Mouse (Mus musculus) embryonic facial prominence, embryonic 11.5 days (tissue): ENCODE measurements at regions not wholly inside any gene's neighbourhood (a gene's known extent, or its start where the extent isn't known, plus 50 kb on each side); places are given as distances from the start of the nearest gene placed in this dataset.
A peak's percentile ranks its signal among the peaks of the same experiment; 100 is the strongest.

Experiments used
- ATAC-seq: fragments of 200-750 bp; cut with Nextera tagmentation; replicated peaks from 2 replicates; pipeline ENCODE4 v1.8.0; 2017; ENCODE audit warnings: low read depth; ENCODE audit not compliant: insufficient number of reproducible peaks, low FRiP score, low TSS enrichment
- DNase-seq: peaks from one replicate; pipeline ENCODE4 v3.0.0-alpha.2; 2015; ENCODE audit warnings: low spot score
- H3K27ac ChIP-seq: fragments of 300-500 bp; sonication (generic); replicated peaks from 2 replicates; pipeline ENCODE4 v1.5.1; 2014; ENCODE audit warnings: mild to moderate bottlenecking, low read depth, low read length, control low read depth
- H3K27me3 ChIP-seq: fragments of 300-500 bp; sonication (generic); 2 replicates; pipeline ENCODE4 v1.6.1; 2014; ENCODE audit warnings: mild to moderate bottlenecking, low read length, moderate library complexity, mixed read lengths; ENCODE audit not compliant: control insufficient read depth, insufficient read depth
- H3K36me3 ChIP-seq: fragments of 300-500 bp; sonication (generic); replicated peaks from 2 replicates; pipeline ENCODE4 v1.6.1; 2014; ENCODE audit warnings: low read depth, mild to moderate bottlenecking, low read length, moderate library complexity, mixed read lengths; ENCODE audit not compliant: control insufficient read depth, insufficient read depth
- H3K4me1 ChIP-seq: fragments of 300-500 bp; sonication (generic); 2 replicates; pipeline ENCODE4 v1.6.1; 2014; ENCODE audit warnings: low read length, mixed read lengths; ENCODE audit not compliant: control insufficient read depth, insufficient read depth
- H3K4me2 ChIP-seq: fragments of 300-500 bp; sonication (generic); 2 replicates; pipeline ENCODE4 v1.6.1; 2014; ENCODE audit warnings: low read depth, mild to moderate bottlenecking, control low read depth, low read length, moderate library complexity
- H3K4me3 ChIP-seq: fragments of 300-500 bp; sonication (generic); 2 replicates; pipeline ENCODE4 v1.5.1; 2014; ENCODE audit warnings: low read depth, low read length, control low read depth
- H3K9ac ChIP-seq: fragments of 300-500 bp; sonication (generic); replicated peaks from 2 replicates; pipeline ENCODE4 v1.6.1; 2014; ENCODE audit warnings: mild to moderate bottlenecking, control low read depth, low read length
- H3K9me3 ChIP-seq: fragments of 300-500 bp; sonication (generic); replicated peaks from 2 replicates; pipeline ENCODE4 v1.6.1; 2016; ENCODE audit warnings: mild to moderate bottlenecking, low read length, inconsistent platforms, mixed read lengths; ENCODE audit not compliant: control insufficient read depth
- WGBS: fragments of 180-500 bp; shearing (Covaris S2); extraction: QIAGEN DNeasy Blood & Tissue Kit; methylation state at CpG from one replicate; pipeline ENCODE4 v1.1.7; 2014; 5-methylcytosine and 5-hydroxymethylcytosine counted together

GRCm38 (mm10) chrX:140255790-140256189 is 86.3 kb upstream of the Frmpd3 start:
- Histone ChIP-seq H3K36me3 (no peaks in the 10 kb centered on the region), H3K4me3 (no peak overlapping the region), H3K4me1 (no peaks in the 10 kb centered on the region), H3K27ac (no peak overlapping the region), H3K27me3 (no peaks in the 10 kb centered on the region; the same call in 1 of the 2 replicates), H3K9me3 (no peaks in the 10 kb centered on the region), H3K9ac (no peak overlapping the region), H3K4me2 (no peak overlapping the region)
- ATAC-seq (no peak), DNase-seq (no peak)
- whole genome bisulfite sequencing: 79% methylated on average over 4 of the region's 4 CpGs

GRCm38 (mm10) chrX:140269742-140270457 is 72.2 kb upstream of the Frmpd3 start:
- Histone ChIP-seq H3K9ac (no peak overlapping the region), H3K4me3 (no peak overlapping the region), H3K27ac (no peak overlapping the region), H3K36me3 (no peaks in the 10 kb centered on the region), H3K27me3 (peaks cover 7% of the 10 kb centered on the region), H3K9me3 (no peaks in the 10 kb centered on the region), H3K4me2 (no peak overlapping the region), H3K4me1 (no peaks in the 10 kb centered on the region)
- 60% methylated on average over 5 of the region's 5 CpGs for WGBS
- no peak for ATAC-seq
- DNase-seq: no peak

- H3K9me3 ChIP-seq: no peaks in the 10 kb centered on the region
- no peak overlapping the region for H3K27ac ChIP-seq
- H3K27me3 ChIP-seq: peaks cover 28% of the 10 kb centered on the region
- 8% methylated on average over 33 of the region's 54 CpGs for WGBS
- H3K9ac ChIP-seq: peak overlapping the region; percentile 53
- H3K4me1 ChIP-seq: no peaks in the 10 kb centered on the region
- H3K36me3 ChIP-seq: no peaks in the 10 kb centered on the region
- H3K4me2 ChIP-seq: peak overlapping the region; percentile 84
- DNase-seq: peak; percentile 33
- peak; percentile 54; the same call in 1 of the 2 replicates for ATAC-seq
- peak overlapping the region; percentile 48 for H3K4me3 ChIP-seq
These were observed 64.6 kb upstream of the Frmpd3 start for GRCm38 (mm10) chrX:140277327-140277947.

GRCm38 (mm10) chrX:140277978-140278729 is 63.9 kb upstream of the Frmpd3 start:
- no peaks in the 10 kb centered on the region for H3K36me3 ChIP-seq
- H3K27ac ChIP-seq: no peak overlapping the region
- no peaks in the 10 kb centered on the region for H3K4me1 ChIP-seq
- H3K4me2 ChIP-seq: peak overlapping the region; percentile 84
- H3K9me3 ChIP-seq: no peaks in the 10 kb centered on the region
- peak; percentile 32 for ATAC-seq
- peaks cover 24% of the 10 kb centered on the region for H3K27me3 ChIP-seq
- DNase-seq: no peak
- 13% methylated on average over 40 of the region's 69 CpGs for WGBS
- H3K9ac ChIP-seq: peak overlapping the region; percentile 53
- H3K4me3 ChIP-seq: peak overlapping the region; percentile 48

- DNase-seq: peak; percentile 40
- H3K27ac ChIP-seq: no peak overlapping the region
- no peaks in the 10 kb centered on the region for H3K4me1 ChIP-seq
- H3K27me3 ChIP-seq: peaks cover 23% of the 10 kb centered on the region
- 0 out of 2 replicates have a peak, but pooled peaks have one; percentile 26 for ATAC-seq
- no peaks in the 10 kb centered on the region for H3K9me3 ChIP-seq
- H3K36me3 ChIP-seq: no peaks in the 10 kb centered on the region
- no peak overlapping the region for H3K4me2 ChIP-seq
- H3K4me3 ChIP-seq: no peak overlapping the region
- no peak overlapping the region for H3K9ac ChIP-seq
- 21% methylated on average over 6 of the region's 6 CpGs for WGBS
These were observed 62.8 kb upstream of the Frmpd3 start for GRCm38 (mm10) chrX:140279266-140279665.

GRCm38 (mm10) chrX:140280016-140280415 is 62.0 kb upstream of the Frmpd3 start:
- peaks cover 21% of the 10 kb centered on the region for H3K27me3 ChIP-seq
- DNase-seq (peak; percentile 24), ATAC-seq (no peak)
- H3K4me3 ChIP-seq: no peak overlapping the region
- H3K9ac ChIP-seq: no peak overlapping the region
- H3K4me1 ChIP-seq: no peaks in the 10 kb centered on the region
- no peak overlapping the region for H3K27ac ChIP-seq
- H3K4me2 ChIP-seq: 0 out of 2 replicates have a peak overlapping the region, but pooled peaks have one; percentile 7
- no peaks in the 10 kb centered on the region for H3K36me3 ChIP-seq
- no peaks in the 10 kb centered on the region for H3K9me3 ChIP-seq
- 17% methylated on average over 12 of the region's 12 CpGs for WGBS
